Mouse (Mus musculus) fat pad, adult 2 months (tissue): ENCODE data around the gene Adamts16.

Source experiments
- DNase-seq: peaks from one replicate; pipeline ENCODE4 v3.0.0-alpha.2; 2011; ENCODE audit warnings: low read depth, low spot score; ENCODE audit errors: extremely low read depth

Adamts16 gene

DNA sequence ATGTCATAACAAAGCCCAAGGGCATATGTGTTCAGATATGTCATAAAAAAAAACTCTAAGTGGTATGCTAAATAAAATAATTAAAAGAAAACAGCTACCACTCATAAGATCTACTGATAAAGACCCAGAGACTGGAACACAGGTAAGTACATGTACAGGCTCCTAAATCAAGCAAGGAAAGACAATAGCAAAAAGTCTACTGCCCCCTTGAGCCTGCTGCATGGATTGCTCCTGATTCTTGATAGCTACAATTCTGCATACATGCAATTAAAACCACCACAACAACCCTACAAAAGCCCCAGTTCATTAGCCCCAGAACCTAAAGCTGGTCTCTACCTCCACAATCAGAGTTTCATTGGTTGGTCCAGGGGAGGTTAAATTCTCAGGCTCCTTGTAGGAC lies 74.1 kb downstream of the Adamts16 start:
- DNase-seq, result no peak

DNA sequence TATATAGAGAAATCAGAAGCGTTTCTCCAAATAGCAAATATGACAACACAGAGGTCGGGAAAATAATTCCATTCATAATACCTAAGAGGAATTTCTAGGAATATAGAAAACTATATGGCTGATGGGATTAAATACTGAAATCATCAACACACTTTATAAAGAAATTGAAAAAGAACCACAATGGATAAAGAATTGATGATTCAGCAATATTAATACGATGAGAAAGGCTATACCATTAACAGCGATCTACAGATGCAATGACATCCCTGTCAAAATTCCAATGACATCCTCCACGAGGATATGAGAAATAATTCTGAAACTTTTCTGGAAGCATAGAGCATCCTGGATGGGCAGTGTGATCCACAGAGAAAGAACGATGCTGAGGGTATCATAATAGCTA lies 76.9 kb downstream of the Adamts16 start:
- DNase-seq, result no peak

DNA sequence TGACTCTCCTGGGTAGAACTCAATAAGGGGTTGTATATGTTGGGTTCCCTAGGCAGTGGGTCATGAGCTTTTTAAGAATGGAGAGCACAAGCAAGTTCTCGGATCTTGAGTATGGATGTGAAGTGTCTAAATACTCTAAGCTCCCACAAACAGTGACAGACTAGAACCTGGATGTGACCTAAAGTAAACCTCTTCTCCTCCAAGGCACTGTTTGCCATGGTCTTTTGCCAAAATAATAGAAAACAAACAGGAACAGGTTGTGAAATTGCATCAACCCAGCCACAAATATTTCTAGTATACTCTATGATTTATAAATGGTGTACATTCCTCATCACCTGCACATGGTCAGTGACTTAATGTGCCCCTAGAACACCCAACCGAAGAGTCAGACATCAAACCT lies 79.0 kb downstream of the Adamts16 start:
- DNase-seq, result no peak

DNA sequence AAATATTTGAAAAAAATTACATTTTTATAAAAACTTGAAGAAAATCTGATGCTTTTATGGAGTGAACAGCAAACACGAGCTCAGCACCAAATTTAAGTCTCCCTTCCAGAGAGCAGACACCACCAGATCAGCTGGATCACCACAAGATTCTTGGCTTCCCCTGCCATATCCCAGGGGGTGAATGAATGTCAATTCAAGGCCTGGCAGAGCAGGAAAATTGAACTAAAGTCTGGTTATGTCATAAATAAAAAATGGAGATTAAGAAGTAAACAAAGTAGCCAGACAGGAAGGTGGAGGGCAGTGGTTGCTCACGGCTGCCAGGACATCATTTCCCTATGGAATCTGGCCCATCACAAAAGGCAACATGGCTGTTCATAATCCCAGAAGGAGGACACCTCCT lies 80.3 kb downstream of the Adamts16 start:
- no peak for DNase-seq

GRCm38 (mm10) chr13:70760186-70760585 lies 81.4 kb downstream of the Adamts16 start:
- DNase-seq, result no peak

DNA sequence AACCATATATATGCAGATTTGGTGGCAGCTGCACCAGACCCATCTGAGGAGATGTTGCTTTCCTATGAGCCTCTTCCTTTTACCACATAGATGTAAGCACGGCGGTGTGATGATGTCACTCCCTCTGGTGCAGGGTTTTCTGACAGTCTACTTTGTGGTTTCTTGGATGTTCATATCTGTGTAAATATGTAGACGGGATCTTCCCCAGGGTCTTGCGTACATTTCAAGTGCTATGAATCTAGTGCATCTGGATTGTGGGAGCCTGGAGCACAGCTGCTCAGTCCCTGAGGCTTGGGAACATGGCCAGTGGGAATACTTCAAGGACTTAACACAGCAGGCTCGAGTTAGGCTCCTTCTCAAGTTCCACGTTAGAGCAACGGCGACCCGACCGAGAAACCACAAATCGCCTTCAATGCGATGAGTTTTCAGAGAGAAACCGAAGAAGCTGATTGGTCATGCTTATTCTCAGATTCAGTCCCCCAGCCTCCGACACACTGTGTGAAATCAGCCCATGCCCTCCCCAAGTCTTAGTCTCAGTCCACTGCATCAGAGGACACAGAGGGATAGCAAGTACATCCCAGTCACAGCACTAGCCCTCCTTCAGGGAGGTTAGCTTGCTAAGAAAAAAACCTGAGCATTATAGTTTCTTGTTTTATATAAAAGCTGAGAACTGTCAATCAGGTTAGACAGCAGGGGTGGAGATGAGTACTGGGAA lies 95.2 kb downstream of the Adamts16 start:
- DNase-seq, result no peak

GRCm38 (mm10) chr13:70744416-70745038 lies 97.1 kb downstream of the Adamts16 start:
- DNase-seq, result no peak

GRCm38 (mm10) chr13:70742693-70743092 lies 98.9 kb downstream of the Adamts16 start:
- DNase-seq, result no peak

DNA sequence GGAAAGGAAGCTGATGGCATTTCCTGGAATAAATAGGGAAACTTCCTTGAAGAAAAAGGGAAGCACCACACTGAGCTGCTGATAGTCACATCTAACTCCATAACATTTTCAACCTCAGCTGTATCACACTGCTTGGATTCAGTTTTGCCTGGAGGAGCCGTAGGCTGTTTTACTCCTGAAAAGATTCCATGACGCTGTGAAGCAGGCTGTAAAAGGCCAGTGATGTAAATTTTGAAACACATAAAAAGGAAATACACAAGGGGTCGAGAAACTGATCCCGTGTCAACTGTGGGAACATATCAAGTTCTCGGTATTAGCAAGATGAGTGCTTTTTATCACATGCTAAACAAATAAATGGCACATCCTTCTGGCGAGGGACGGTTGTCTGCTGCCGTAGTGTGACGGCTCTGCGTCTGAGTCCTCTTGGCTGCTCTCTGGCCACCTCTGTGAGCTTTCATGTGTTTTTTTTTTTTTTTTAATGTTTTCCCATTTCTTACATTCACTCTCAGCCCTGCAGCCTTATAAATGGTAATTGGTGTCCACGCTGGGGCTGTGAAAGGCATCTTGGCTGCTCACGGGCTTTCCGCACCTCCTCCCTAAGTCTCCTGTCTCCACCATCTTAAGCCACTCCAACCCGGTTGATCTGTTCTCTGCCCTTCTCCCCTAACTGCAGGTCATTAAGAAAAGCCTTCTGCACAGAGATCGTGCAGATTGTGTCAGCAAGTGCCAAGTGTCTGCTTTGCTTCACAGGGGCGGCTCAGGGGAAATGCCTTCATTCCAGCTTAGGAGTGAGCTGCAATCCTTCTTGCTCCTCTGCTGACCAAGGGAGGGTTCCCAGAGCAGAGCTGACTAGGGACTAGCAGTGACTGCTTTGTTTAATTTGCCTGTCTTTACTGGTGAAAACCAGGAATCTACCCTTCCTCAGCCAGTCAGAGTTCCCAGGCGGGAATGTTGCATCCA lies 101.0 kb downstream of the Adamts16 start:
- DNase-seq, result no peak

- no peak for DNase-seq
These were observed 102.8 kb downstream of the Adamts16 start for GRCm38 (mm10) chr13:70738781-70739180.

DNA sequence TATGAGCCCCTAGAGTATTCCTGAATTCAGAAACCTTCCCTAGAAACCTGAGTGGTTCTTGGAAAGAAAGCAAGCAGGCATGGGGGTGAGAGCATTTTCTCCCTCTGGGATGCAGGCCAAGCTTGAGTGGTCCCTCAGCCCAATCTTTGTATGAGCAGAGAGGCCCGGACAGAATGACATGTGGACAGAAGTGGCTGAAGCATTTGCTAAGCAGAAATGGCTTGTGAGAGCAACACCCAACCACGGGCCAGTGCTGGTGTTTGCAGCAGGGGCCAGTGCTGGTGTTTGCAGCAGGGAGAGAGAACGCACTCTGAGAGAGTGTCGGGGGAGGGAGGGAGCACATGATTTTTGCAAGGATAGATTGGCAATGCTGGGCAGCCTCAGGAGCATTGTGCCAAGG lies 105.2 kb downstream of the Adamts16 start:
- no peak for DNase-seq

DNA sequence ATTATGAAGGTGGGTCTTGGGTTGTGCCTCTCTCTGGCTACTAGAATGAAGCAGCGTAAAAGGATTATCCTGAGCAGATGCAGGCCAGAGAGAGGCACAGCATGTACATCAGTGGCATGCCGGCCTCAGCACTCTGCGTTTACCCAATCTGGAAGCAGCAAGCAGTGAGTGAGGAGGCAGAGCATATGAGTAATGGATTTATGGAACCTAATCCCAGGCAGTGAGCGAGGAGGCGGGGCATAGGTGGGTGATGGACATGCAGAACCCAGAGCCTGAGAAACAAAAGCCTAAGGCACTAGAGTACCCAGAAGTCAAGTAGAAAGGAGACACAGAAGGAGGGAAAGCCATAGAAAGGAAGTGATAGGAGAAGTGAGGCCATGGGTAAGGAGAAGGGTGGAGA lies 107.0 kb downstream of the Adamts16 start:
- DNase-seq, result no peak

DNA sequence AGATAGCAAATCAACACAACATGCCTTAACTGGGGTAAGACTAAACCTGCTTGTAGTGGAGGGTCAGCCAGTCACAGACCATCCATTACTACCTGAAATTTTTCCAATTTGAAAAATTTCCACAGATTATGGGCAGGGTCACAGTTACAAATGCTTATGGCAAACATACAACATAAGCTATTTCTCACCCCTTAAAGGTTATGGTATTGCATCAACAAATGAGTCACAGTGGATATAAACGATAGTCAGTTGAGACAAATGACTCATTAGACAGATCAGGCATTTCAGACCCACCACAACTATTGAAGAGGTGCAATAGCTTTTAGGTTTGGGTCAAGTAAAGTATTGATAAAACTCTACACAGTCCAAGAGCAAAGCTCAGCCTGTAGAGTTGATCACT lies 107.7 kb downstream of the Adamts16 start:
- DNase-seq, result no peak

DNA sequence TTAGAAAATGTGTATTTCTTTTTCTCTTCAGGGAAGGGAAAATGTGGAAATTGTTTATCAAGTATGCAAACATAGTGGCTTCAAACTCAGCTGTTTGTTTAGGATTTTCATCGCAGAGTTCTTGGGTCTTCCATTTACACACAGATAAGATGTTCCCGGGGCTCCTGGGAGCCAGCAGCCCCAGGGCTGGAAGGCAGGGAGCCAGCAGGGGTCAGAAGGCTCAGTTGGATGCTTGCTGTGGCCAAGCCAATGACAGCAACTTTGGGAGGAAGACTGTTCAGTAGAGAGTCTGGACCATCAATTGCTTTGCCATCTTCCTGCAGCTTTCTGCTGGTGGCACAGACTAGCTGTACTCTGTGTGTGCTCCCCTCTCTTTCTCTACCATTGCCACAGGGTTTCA lies 108.4 kb downstream of the Adamts16 start:
- no peak for DNase-seq

DNA sequence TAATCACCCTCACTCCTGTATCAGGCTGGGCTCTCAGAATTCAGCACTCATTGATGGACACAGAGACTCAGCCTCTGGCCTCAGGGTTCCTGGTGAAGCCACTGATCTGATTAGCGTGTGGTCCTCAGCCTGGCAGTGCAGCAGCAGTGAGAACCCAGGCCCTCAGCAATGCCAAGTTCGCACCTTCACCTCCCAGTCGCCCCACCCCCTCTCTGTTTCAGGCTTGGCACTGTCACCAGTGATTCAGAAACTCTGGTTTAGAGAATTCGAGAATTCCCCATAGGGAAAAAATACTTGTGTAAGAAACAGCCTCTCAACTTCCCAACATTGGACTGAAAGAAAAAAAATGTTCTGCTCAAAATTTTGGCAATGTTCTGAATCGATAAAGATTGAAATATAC lies 108.8 kb downstream of the Adamts16 start:
- DNase-seq, result no peak

DNA sequence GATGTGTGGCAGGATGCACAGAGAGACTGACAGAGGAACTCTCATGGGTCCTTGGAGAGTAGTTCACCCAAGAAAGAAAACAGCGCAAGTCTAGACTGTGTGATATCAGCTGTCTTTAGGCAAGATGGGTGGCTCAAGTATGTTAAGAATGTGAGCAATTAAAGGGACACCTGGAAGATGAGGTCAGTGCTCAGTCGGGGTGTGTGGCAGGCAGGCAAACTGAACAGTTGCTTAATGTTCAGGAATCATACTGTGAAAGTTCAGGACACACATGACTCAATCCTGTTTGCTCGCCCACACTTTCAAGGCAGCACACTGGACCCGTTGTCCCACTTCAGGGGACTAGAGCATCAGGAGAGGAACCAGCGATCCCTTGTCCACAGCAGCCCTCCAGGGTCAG lies 110.3 kb downstream of the Adamts16 start:
- no peak for DNase-seq

DNA sequence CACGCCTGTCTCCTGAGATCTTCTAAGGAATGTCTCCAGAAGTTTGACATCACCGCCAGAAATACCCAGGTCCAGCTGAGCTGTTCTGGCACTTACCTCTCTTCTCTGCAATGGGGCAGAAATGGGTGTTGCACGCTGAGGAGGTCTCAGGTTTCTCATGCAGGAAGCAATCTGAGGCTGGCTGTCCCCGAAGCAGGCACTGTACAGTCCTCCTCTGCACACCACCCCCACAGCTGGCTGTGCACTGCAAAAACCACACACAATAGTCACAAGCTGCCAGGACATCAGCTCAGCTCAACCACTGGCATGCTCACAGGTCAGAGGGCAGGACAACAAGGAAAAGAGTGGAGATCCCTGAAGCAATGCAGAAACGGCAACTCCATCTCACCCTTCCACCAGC lies 111.6 kb downstream of the Adamts16 start:
- no peak for DNase-seq

DNA sequence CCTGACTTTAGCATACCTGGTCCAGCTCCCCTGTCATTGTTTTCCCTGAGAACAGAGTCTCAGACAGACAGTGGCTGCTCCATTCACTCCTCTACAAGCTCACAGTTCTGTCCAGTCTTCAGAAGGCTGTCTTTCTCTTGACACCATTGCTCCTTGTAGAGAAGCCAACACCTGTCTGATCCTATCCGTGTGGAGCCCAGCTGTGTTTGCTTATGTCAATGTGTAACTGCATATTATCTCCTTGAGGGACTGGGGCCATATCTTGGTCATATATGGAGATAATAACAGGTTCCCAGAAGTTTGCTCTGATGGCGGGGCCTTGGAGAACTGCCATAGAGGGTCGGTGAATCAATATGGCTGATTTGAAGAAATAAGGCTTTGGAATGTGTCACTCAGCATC lies 115.4 kb downstream of the Adamts16 start:
- DNase-seq, result no peak

- no peak for DNase-seq
These were observed 117.0 kb downstream of the Adamts16 start for GRCm38 (mm10) chr13:70724635-70725034.

DNA sequence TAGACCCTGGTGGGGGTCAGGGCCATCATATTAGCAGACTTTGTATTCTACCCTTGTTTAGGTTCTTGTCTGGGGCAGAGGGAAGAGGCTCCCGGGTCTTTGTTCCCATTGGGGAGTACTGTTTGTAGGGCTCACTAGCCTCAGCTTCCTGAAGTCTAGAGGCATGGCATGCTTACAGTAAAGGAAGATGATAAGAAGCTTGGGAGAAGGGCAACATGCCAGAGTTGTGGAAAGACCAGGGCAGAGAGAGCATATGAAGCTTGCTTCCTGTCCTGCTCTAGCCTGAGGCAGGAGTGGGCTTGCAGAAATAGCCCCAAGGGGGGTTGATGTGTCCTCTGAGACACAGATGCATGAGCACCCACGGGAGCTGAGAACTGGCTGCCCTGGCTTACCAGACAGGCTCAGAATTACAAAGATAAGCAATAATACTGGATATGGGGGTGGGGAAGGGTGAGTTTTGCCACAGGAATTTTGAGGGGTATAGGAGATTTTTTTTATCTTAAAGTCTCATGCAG lies 117.4 kb downstream of the Adamts16 start:
- DNase-seq, result no peak

DNA sequence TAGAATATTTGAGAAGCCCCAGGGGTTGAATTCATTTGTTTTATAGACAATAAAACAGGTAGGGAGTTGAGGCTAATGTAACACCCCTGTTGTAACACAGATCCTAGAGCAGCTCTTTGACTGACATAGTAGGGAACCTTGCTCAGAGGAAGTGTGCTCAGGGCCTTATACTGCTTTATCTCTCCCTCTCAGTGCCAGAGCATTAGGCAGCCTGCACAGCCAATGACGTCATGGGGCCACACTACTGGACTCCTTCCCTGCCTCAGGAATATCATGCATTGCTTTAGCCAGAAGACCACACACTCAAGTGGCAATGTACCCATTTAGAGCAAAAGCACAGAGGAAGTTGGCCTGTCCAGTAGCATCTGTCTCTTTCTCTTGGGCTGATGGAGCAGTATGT lies 121.6 kb downstream of the Adamts16 start:
- DNase-seq, result no peak

GRCm38 (mm10) chr13:70718814-70719213 lies 122.8 kb downstream of the Adamts16 start:
- DNase-seq, result no peak
